Mouse (Mus musculus) heart, adult 2 months (tissue): ENCODE measurements around the gene Gns.

ENCODE experiments used
- CTCF ChIP-seq: fragments of 200-600 bp; IDR thresholded peaks from 2 replicates; pipeline ENCODE4 v1.8.1; 2022; ENCODE audit warnings: antibody characterized with exemption, mild to moderate bottlenecking, moderate library complexity
- EP300 ChIP-seq: fragments of 200-500 bp; IDR thresholded peaks from 2 replicates; pipeline ENCODE4 v1.6.1; 2011; ENCODE audit warnings: low read depth, low read length, control low read depth; ENCODE audit not compliant: insufficient read depth

- TF ChIP-seq CTCF (peak; percentile 32), EP300 (no peak; the same call in 1 of the 2 replicates)
Measured at GRCm38 (mm10) chr10:121419640-121420470, 55.0 kb downstream of the Gns start.
